Mouse (Mus musculus) embryonic fibroblast, embryonic 13.5 days (primary cell): ENCODE data around the gene Cse1l. TPM values are rescaled to one million over a fixed set of nuclear protein-coding genes. Genes with fewer than 3 reads are reported as not detected.

ENCODE experiments used
- H3K27ac ChIP-seq: 2 replicates; pipeline ENCODE4 v1.5.1; 2012; ENCODE audit warnings: low read length, control low read depth, inconsistent platforms; ENCODE audit not compliant: insufficient read depth
- H3K4me1 ChIP-seq: 2 replicates; pipeline ENCODE4 v1.6.1; 2011; ENCODE audit warnings: low read length; ENCODE audit not compliant: control insufficient read depth, insufficient read depth
- H3K4me3 ChIP-seq: 2 replicates; pipeline ENCODE4 v1.5.1; 2011; ENCODE audit warnings: mild to moderate bottlenecking, control low read depth, low read length; ENCODE audit not compliant: insufficient read depth
- CTCF ChIP-seq: IDR thresholded peaks from 2 replicates; pipeline ENCODE4 v1.5.1; 2011; ENCODE audit warnings: mild to moderate bottlenecking, control low read depth, low read length, moderate library complexity, borderline replicate concordance; ENCODE audit not compliant: insufficient read depth
- POLR2A ChIP-seq: IDR thresholded peaks from 2 replicates; pipeline ENCODE4 v1.6.1; 2011; ENCODE audit warnings: low read depth, mild to moderate bottlenecking, control low read depth, low read length, moderate library complexity
- polyA plus RNA-seq: library from polyadenylated mRNA; stranded (reverse); fragments of >200 nt; gene quantifications from 2 replicates; pipeline ENCODE4 v1.2.4, GENCODE M21; 2011; ENCODE audit warnings: low read depth; ENCODE audit not compliant: missing spikeins, insufficient read length

Gene Cse1l
- polyA plus RNA-seq, 1 experiment, result 130 TPM

DNA sequence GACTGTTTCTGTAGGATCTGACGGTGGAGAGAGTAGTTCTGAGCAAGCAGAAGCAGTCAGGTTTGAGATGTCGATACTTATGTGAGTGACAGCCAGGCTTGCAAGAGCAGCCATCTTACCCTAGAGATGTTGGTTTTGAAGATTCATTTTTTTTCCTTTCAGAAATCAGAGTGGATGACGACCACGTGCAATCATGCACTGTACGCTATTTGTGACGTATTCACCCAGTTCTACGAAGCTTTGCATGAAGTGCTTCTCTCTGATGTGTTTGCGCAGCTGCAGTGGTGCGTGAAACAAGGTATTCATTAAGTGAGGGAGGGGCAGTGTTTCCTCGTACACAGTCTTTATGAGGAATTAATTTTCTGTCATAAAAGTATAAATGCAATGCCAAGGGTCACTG lies 29.5 kb upstream of the Cse1l start:
- H3K4me1 ChIP-seq, result no peaks in the 10 kb centered on the region
- H3K27ac ChIP-seq, result no peak overlapping the region
- H3K4me3 ChIP-seq, result no peak overlapping the region
- TF ChIP-seq CTCF, result no peak
- no peak for TF ChIP-seq POLR2A

DNA sequence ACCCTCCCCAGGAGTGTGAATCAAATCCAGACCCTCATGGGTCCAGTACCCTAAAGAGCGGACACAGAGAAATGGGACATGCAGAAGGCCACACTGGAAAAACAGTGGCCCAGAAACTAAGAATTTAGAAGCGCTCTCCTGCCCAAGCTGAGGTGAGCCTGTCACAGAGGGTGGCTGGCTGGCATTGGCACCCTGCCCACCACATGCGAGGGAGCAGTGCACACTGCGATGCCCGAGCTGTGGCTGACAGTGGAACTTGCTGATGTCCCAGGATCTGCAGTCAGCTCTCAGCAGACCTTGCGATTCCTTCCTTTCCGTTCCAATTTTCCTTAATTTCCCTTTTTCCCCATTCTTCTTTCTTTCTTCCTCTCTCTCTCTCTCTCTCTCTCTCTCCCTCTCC lies 20.8 kb upstream of the Cse1l start:
- Histone ChIP-seq H3K27ac (no peak overlapping the region), H3K4me1 (no peaks in the 10 kb centered on the region), H3K4me3 (no peak overlapping the region)
- no peak for TF ChIP-seq CTCF
- no peak for TF ChIP-seq POLR2A

DNA sequence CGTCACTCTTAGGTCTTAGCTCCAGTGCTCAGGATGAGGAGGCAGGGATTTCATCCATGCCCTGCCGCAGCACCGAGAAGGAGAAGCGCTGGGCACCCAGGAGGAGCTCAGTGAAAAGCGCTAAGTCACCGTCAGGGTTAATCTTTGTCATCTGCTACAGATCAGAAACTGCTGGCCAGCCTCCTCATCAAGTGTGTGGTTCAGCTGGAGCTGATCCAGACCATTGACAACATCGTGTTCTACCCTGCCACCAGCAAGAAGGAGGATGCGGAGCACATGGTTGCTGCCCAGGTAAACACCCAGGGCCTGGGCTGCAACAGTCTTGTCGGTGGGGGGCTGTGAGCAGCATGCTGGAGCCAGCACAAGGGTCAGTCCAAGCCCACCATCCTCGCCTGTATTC lies 20.2 kb upstream of the Cse1l start:
- no peak for TF ChIP-seq CTCF
- no peak for TF ChIP-seq POLR2A
- Histone ChIP-seq H3K4me3 (no peak overlapping the region), H3K27ac (no peak overlapping the region), H3K4me1 (no peaks in the 10 kb centered on the region)

DNA sequence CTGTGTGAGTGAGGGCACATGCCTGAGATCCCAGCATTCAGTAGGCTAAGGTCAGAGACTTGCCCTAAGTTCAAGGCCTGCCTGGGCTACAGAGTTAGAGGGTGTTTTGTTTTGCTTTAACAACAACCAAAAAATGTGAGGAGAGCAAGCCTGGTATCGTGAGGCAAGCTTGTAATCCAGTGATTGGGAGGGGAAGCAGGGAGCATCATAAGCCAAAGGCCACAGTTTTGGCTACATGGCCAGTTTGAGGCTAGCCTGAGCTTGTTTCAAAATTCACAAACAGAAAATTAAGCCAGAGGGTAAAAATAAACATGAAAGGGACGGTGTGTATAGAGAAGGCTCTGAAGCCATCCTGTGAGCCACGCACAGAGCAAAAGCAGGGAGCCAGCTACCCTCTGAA lies 19.6 kb upstream of the Cse1l start:
- H3K4me1 ChIP-seq, result no peaks in the 10 kb centered on the region
- H3K27ac ChIP-seq, result no peak overlapping the region
- no peak overlapping the region for H3K4me3 ChIP-seq
- TF ChIP-seq CTCF (no peak), POLR2A (no peak)

DNA sequence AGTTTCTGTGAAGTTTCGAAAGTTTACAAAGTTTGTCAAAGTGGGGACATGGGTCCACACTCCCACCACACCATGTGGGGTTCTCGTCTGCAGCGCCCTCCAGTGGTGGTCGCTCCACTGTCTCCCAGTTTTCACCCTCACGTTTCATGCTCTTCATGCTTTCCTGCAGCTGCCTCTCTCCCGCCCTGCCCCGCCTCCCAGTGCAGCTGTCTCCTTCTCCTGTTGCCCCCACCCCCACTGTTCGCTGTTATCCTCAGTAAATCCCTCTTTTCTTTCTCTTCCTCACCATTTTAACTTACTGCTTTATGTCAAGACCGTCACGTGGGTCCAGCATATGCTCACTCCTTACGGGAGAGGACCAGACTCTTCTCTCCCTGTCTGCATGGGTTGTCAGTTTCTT lies 18.0 kb upstream of the Cse1l start:
- no peak overlapping the region for H3K27ac ChIP-seq
- TF ChIP-seq POLR2A, result no peak
- peak; percentile 61 for TF ChIP-seq CTCF
- no peak overlapping the region for H3K4me3 ChIP-seq
- no peaks in the 10 kb centered on the region for H3K4me1 ChIP-seq

DNA sequence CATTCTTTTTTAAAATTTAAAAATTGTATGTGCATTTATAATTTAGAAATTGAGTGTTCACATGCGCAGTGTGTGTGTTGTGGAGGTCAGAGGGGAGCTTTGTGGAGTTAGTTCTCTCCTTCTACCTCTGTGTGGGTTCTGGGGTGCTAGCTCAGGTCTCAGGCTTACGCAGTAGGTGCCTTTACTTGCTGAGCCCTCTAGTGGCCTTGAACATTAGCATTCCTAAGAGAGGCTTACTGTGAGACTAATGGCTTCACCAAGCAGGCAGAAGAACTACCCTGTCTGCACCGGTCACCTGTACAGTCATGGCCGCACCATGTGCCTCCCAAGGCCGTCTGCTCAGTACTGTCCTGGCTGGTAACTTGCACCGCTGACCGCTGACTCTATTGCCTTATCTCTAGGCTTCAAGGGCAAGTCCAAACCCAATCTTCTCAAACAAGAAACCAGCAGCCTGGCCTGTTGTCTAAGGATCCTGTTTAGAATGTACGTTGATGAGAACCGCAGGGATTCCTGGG lies 14.4 kb upstream of the Cse1l start:
- Histone ChIP-seq H3K27ac (no peak overlapping the region), H3K4me3 (no peak overlapping the region), H3K4me1 (no peaks in the 10 kb centered on the region)
- TF ChIP-seq POLR2A (no peak), CTCF (no peak)

DNA sequence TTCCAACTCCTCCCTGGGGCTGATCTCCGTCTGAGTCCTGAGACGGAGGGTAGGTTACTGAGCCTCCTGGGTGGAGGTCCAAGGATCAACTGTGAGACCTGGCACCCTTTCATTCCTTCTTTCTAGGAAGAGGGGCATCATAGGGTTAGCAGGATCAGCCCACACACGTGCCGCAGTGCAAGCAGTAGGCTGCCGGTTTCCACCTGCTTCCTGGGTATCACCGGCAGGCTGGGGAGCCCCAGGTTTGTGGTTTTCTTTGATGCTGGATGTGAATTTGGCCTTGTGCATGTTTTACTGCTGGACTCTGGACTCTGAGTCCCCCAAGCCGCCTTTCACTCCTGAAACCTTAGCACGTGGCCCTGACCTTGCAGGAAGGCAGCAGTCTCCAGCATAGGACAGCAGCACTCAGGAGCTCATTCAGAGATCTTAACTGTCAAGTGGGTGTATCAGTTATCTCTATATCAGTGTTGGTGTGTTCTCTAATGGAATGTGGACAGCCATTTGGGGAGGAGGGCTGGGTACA lies 13.6 kb upstream of the Cse1l start:
- TF ChIP-seq POLR2A (no peak), CTCF (no peak)

DNA sequence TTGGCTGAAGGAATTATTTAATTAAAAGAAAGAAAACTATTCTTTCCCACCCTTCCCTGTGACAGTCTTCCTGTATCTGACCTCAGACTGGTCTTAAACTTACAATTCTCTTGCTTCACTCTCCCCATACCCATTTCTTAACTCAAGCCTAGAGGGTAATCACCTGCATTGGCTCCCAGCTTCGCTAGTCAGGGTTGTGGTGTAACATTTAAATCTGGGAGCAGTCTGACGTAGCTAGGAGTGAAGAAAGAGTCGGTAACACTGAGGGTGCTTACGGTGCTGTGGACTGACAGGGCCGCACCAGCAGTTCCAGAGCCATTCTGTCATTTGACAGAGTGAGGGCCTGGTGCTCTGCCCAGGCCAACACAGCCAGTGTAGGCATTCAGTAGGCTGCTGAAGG lies 12.8 kb upstream of the Cse1l start:
- Histone ChIP-seq H3K27ac (no peak overlapping the region), H3K4me3 (no peak overlapping the region), H3K4me1 (no peaks in the 10 kb centered on the region)
- TF ChIP-seq POLR2A, result no peak
- no peak for TF ChIP-seq CTCF

More for the DNA sequence above, 13.6 kb upstream of the Cse1l start:
- Histone ChIP-seq H3K27ac (no peak overlapping the region), H3K4me3 (no peak overlapping the region), H3K4me1 (no peaks in the 10 kb centered on the region)

DNA sequence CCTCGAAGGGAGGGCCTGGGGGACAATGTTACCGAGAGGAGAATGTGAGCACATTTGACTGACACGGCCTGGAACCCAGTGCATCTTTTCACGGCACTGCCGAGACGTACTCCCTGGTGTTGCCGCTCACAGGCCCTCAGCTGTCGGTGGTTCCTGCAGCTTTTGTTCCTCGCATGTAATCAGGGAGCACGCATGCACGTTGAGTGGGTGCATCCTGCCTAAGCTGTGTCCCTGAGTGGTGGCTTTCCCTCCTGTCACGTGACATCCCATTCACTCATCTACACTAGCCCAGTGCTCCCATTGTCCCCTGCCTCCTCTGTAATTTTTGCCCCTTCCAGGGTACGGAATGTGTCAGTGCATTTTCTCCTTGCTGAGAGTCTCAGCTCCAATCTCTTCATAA lies 9.5 kb upstream of the Cse1l start:
- Histone ChIP-seq H3K4me1 (no peaks in the 10 kb centered on the region), H3K4me3 (no peak overlapping the region), H3K27ac (no peak overlapping the region)
- TF ChIP-seq POLR2A (no peak), CTCF (no peak)

DNA sequence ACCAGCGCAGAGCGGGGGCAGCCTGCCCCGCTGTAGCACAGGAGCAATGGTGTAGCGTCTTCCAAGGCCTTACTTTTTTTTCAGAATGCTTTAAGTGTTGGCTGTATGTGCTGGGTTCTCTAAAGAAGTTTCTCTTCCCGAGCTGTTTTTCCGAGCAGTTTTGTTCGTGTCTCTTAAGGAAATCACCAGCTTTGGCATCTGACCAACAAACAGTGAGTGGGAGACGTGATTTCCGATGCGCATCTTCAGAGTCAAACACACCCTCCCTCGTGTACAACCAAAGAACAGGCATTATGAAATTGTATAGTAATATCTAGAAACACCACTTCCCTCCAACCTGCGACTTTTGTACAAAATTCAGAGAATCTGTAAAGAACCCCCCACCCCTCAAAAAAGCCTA lies 8.9 kb upstream of the Cse1l start:
- Histone ChIP-seq H3K4me1 (no peaks in the 10 kb centered on the region), H3K27ac (no peak overlapping the region), H3K4me3 (no peak overlapping the region)
- TF ChIP-seq CTCF (no peak), POLR2A (no peak)

DNA sequence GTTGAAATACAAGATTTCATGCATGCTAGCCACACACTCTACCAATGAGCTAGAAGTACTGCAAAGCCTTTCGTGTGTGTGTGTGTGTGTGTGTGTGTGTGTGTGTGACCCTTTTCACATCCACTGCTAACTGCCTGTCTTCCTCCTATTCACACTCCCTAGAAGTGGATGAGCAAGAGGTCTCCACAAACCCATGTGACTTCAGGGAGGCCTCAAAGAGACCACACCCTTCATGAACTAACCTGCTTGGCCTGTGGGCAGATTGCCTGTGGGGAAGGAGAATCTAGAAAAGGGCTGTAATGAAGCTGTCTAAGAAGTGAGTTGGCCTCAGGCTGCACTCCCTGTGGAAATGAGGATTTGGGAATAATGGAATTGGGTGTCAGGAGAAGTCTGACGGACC lies 6.7 kb upstream of the Cse1l start:
- Histone ChIP-seq H3K4me3 (no peak overlapping the region), H3K4me1 (no peaks in the 10 kb centered on the region), H3K27ac (no peak overlapping the region)
- no peak for TF ChIP-seq CTCF
- TF ChIP-seq POLR2A, result no peak
